Mouse (Mus musculus) testis, adult 2 months (tissue): ENCODE results near the gene Slc26a9.

Experiments
- CTCF ChIP-seq: fragments of 200-500 bp; IDR thresholded peaks from 2 replicates; pipeline ENCODE4 v1.5.1; 2012; ENCODE audit warnings: low read depth, mild to moderate bottlenecking, inconsistent platforms, low read length, moderate library complexity; ENCODE audit not compliant: control insufficient read depth, insufficient read depth, insufficient replicate concordance
- POLR2A ChIP-seq: fragments of 200-500 bp; IDR thresholded peaks from 2 replicates; pipeline ENCODE4 v1.6.1; 2012; ENCODE audit warnings: low read depth, mild to moderate bottlenecking, inconsistent platforms, low read length, moderate library complexity; ENCODE audit not compliant: control insufficient read depth

DNA sequence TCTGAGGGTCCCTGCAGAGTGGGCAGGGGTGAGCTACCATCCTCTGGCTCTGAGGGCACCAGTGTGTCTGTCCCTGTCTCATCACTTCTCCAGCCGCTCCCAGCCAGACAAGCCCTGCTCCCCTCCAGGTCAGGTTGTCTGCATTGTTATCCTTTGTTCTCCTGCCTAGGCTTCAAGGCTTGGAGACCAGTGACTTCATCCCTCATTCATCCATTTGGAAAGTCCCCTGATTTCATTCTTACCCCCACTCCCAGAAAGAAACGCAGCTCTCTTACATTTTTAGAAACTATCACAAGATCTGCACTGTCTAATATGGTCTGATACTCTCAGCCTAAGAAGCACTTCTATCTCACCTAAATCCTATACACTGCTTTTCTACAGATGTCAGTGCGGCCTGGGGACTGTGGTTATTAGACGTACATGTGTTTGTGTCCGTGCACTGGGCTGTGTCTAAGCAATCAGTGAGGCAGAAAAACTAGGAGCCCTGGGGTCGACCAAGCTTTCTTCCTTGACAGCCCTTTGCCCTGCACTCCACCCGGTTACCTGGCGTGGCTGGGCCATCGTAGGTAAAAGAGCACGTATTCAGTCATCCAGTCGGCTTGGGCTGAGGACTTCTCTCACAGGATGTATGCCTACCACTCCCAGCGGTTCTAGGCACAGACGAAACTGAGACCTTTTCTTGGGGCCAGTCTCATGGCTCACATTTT is 10.2 kb upstream of the Slc26a9 start:
- TF ChIP-seq CTCF: no peak
- TF ChIP-seq POLR2A: no peak
